Mouse (Mus musculus) activated CD4-positive, CD25-positive, alpha-beta regulatory T cell, adult 9 weeks (primary cell): ENCODE data around the gene Rnf133. TPM values are rescaled to one million over a fixed set of nuclear protein-coding genes. Genes with fewer than 3 reads are reported as not detected.

Experiments used
- polyA plus RNA-seq: library from polyadenylated mRNA; unstranded; fragments of 100-300 nt; shearing (Covaris generic); gene quantifications from one replicate; pipeline ENCODE4 v1.2.1, GENCODE M21; 2017

The Rnf133 gene
- not detected for polyA plus RNA-seq

GRCm38 (mm10) chr6:23650205-23650604, at the start of gene Rnf133:
Gene Rnf133, minus strand, starts transcription at chr6:23650305.

GRCm38 (mm10) chr6:23655036-23655435, 4.9 kb upstream of the Rnf133 start, which contains the start of gene Rnf148:
Gene Rnf148, minus strand, starts transcription at chr6:23655136.

Other genes starting within 250 kb of the Rnf133 start
- not detected for gene Rnf148, start 4.8 kb upstream of the Rnf133 start, polyA plus RNA-seq
- not detected for gene Cadps2, start 189.1 kb upstream of the Rnf133 start, polyA plus RNA-seq